Mouse (Mus musculus) embryonic facial prominence, embryonic 11.5 days (tissue): ENCODE measurements around the gene Prdm5. TPM values are rescaled to one million over a fixed set of nuclear protein-coding genes. Genes with fewer than 3 reads are reported as not detected.

ENCODE experiments used
- ATAC-seq: fragments of 200-750 bp; cut with Nextera tagmentation; replicated peaks from 2 replicates; pipeline ENCODE4 v1.8.0; 2017; ENCODE audit warnings: low read depth; ENCODE audit not compliant: insufficient number of reproducible peaks, low FRiP score, low TSS enrichment
- DNase-seq: peaks from one replicate; pipeline ENCODE4 v3.0.0-alpha.2; 2015; ENCODE audit warnings: low spot score
- H3K27ac ChIP-seq: fragments of 300-500 bp; sonication (generic); replicated peaks from 2 replicates; pipeline ENCODE4 v1.5.1; 2014; ENCODE audit warnings: mild to moderate bottlenecking, low read depth, low read length, control low read depth
- H3K27me3 ChIP-seq: fragments of 300-500 bp; sonication (generic); 2 replicates; pipeline ENCODE4 v1.6.1; 2014; ENCODE audit warnings: mild to moderate bottlenecking, low read length, moderate library complexity, mixed read lengths; ENCODE audit not compliant: control insufficient read depth, insufficient read depth
- H3K36me3 ChIP-seq: fragments of 300-500 bp; sonication (generic); replicated peaks from 2 replicates; pipeline ENCODE4 v1.6.1; 2014; ENCODE audit warnings: low read depth, mild to moderate bottlenecking, low read length, moderate library complexity, mixed read lengths; ENCODE audit not compliant: control insufficient read depth, insufficient read depth
- H3K4me1 ChIP-seq: fragments of 300-500 bp; sonication (generic); 2 replicates; pipeline ENCODE4 v1.6.1; 2014; ENCODE audit warnings: low read length, mixed read lengths; ENCODE audit not compliant: control insufficient read depth, insufficient read depth
- H3K4me2 ChIP-seq: fragments of 300-500 bp; sonication (generic); 2 replicates; pipeline ENCODE4 v1.6.1; 2014; ENCODE audit warnings: low read depth, mild to moderate bottlenecking, control low read depth, low read length, moderate library complexity
- H3K4me3 ChIP-seq: fragments of 300-500 bp; sonication (generic); 2 replicates; pipeline ENCODE4 v1.5.1; 2014; ENCODE audit warnings: low read depth, low read length, control low read depth
- H3K9ac ChIP-seq: fragments of 300-500 bp; sonication (generic); replicated peaks from 2 replicates; pipeline ENCODE4 v1.6.1; 2014; ENCODE audit warnings: mild to moderate bottlenecking, control low read depth, low read length
- H3K9me3 ChIP-seq: fragments of 300-500 bp; sonication (generic); replicated peaks from 2 replicates; pipeline ENCODE4 v1.6.1; 2016; ENCODE audit warnings: mild to moderate bottlenecking, low read length, inconsistent platforms, mixed read lengths; ENCODE audit not compliant: control insufficient read depth
- WGBS: fragments of 180-500 bp; shearing (Covaris S2); extraction: QIAGEN DNeasy Blood & Tissue Kit; methylation state at CpG from one replicate; pipeline ENCODE4 v1.1.7; 2014; 5-methylcytosine and 5-hydroxymethylcytosine counted together
- polyA plus RNA-seq: library from polyadenylated mRNA; unstranded; fragments of >200 nt; fragmentation: Nextera tagmentation; extraction: Ambion mirVana; gene quantifications from 2 replicates; pipeline ENCODE4 v1.2.1, GENCODE M21; 2014

Gene Prdm5
- polyA plus RNA-seq, 1 experiment from 2014 or later: 17.2 TPM

GRCm38 (mm10) chr6:65765057-65765456 is 13.7 kb upstream of the Prdm5 start:
- H3K9me3 ChIP-seq: no peaks in the 10 kb centered on the region
- DNase-seq (peak; percentile 24), ATAC-seq (no peak)
- no peak overlapping the region; the same call in 1 of the 2 replicates for H3K4me2 ChIP-seq
- no peaks in the 10 kb centered on the region for H3K27me3 ChIP-seq
- H3K9ac ChIP-seq: no peak overlapping the region
- H3K4me1 ChIP-seq: no peaks in the 10 kb centered on the region
- no peaks in the 10 kb centered on the region for H3K36me3 ChIP-seq
- no peak overlapping the region for H3K4me3 ChIP-seq
- no peak overlapping the region for H3K27ac ChIP-seq
- WGBS: 21% methylated on average over 8 of the region's 8 CpGs

- Histone ChIP-seq H3K9me3 (no peaks in the 10 kb centered on the region), H3K27me3 (no peaks in the 10 kb centered on the region), H3K9ac (no peak overlapping the region), H3K4me1 (no peaks in the 10 kb centered on the region), H3K4me2 (no peak overlapping the region), H3K4me3 (no peak overlapping the region), H3K36me3 (no peaks in the 10 kb centered on the region), H3K27ac (no peak overlapping the region)
- DNase-seq (no peak), ATAC-seq (no peak)
- WGBS: 87% methylated on average over 13 of the region's 13 CpGs
Measured at GRCm38 (mm10) chr6:65765752-65766397, 12.9 kb upstream of the Prdm5 start.

GRCm38 (mm10) chr6:65767911-65768310 is 10.9 kb upstream of the Prdm5 start:
- no peaks in the 10 kb centered on the region for H3K4me1 ChIP-seq
- ATAC-seq (no peak), DNase-seq (peak; percentile 74)
- H3K4me2 ChIP-seq: no peak overlapping the region
- WGBS: 69% methylated on average over 5 of the region's 5 CpGs
- no peak overlapping the region for H3K27ac ChIP-seq
- no peaks in the 10 kb centered on the region for H3K36me3 ChIP-seq
- H3K9me3 ChIP-seq: no peaks in the 10 kb centered on the region
- no peak overlapping the region for H3K4me3 ChIP-seq
- H3K9ac ChIP-seq: no peak overlapping the region
- no peaks in the 10 kb centered on the region for H3K27me3 ChIP-seq

GRCm38 (mm10) chr6:65773566-65773965 is 5.2 kb upstream of the Prdm5 start:
- no peak for DNase-seq
- Histone ChIP-seq H3K27me3 (no peaks in the 10 kb centered on the region), H3K27ac (no peak overlapping the region), H3K9ac (no peak overlapping the region), H3K9me3 (no peaks in the 10 kb centered on the region), H3K4me3 (no peak overlapping the region), H3K4me1 (no peaks in the 10 kb centered on the region), H3K36me3 (no peaks in the 10 kb centered on the region), H3K4me2 (no peak overlapping the region)
- ATAC-seq: no peak
- 96% methylated on average over 4 of the region's 4 CpGs for WGBS

GRCm38 (mm10) chr6:65779689-65780233 is 973 bp downstream of the Prdm5 start:
- ATAC-seq: no peak

GRCm38 (mm10) chr6:65781441-65781840 is 2.7 kb downstream of the Prdm5 start:
- WGBS: 89% methylated on average over 7 of the region's 7 CpGs

More at GRCm38 (mm10) chr6:65779689-65780233, 973 bp downstream of the Prdm5 start:
- Histone ChIP-seq H3K27me3 (no peaks in the 10 kb centered on the region), H3K27ac (no peak overlapping the region), H3K36me3 (no peaks in the 10 kb centered on the region), H3K4me1 (no peaks in the 10 kb centered on the region), H3K4me2 (peak overlapping the region; percentile 81), H3K9me3 (no peaks in the 10 kb centered on the region), H3K4me3 (no peak overlapping the region), H3K9ac (no peak overlapping the region)
- no peak for DNase-seq
- WGBS: 93% methylated on average over 4 of the region's 4 CpGs

GRCm38 (mm10) chr6:65783670-65784069 is 4.9 kb downstream of the Prdm5 start:
- DNase-seq (no peak), ATAC-seq (no peak)
- 92% methylated on average over 1 of the region's 1 CpGs for WGBS
- H3K9me3 ChIP-seq: no peaks in the 10 kb centered on the region
- H3K4me3 ChIP-seq: no peak overlapping the region
- H3K36me3 ChIP-seq: no peaks in the 10 kb centered on the region
- no peak overlapping the region for H3K27ac ChIP-seq
- no peaks in the 10 kb centered on the region for H3K4me1 ChIP-seq
- no peak overlapping the region for H3K4me2 ChIP-seq
- no peaks in the 10 kb centered on the region for H3K27me3 ChIP-seq
- no peak overlapping the region for H3K9ac ChIP-seq

More at GRCm38 (mm10) chr6:65781441-65781840, 2.7 kb downstream of the Prdm5 start:
- DNase-seq (no peak), ATAC-seq (no peak)
- Histone ChIP-seq H3K27me3 (no peaks in the 10 kb centered on the region), H3K4me1 (no peaks in the 10 kb centered on the region), H3K27ac (no peak overlapping the region), H3K9me3 (no peaks in the 10 kb centered on the region), H3K36me3 (no peaks in the 10 kb centered on the region), H3K4me2 (no peak overlapping the region), H3K9ac (no peak overlapping the region), H3K4me3 (no peak overlapping the region)

GRCm38 (mm10) chr6:65792923-65793322 is 14.1 kb downstream of the Prdm5 start:
- DNase-seq: no peak

More at GRCm38 (mm10) chr6:65792923-65793322, 14.1 kb downstream of the Prdm5 start:
- Histone ChIP-seq H3K27me3 (no peaks in the 10 kb centered on the region), H3K36me3 (no peaks in the 10 kb centered on the region), H3K4me3 (no peak overlapping the region), H3K27ac (no peak overlapping the region), H3K9me3 (no peaks in the 10 kb centered on the region), H3K9ac (no peak overlapping the region), H3K4me1 (no peaks in the 10 kb centered on the region), H3K4me2 (no peak overlapping the region)
- no peak for ATAC-seq
- 87% methylated on average over 2 of the region's 2 CpGs for WGBS
